Mouse (Mus musculus): ENCODE measurements around the gene Cdk8. TPM values are rescaled to one million over a fixed set of nuclear protein-coding genes. Genes with fewer than 3 reads are reported as not detected.

Cdk8 gene
- polyA plus RNA-seq, 1 experiment, result 34.5 TPM

DNA sequence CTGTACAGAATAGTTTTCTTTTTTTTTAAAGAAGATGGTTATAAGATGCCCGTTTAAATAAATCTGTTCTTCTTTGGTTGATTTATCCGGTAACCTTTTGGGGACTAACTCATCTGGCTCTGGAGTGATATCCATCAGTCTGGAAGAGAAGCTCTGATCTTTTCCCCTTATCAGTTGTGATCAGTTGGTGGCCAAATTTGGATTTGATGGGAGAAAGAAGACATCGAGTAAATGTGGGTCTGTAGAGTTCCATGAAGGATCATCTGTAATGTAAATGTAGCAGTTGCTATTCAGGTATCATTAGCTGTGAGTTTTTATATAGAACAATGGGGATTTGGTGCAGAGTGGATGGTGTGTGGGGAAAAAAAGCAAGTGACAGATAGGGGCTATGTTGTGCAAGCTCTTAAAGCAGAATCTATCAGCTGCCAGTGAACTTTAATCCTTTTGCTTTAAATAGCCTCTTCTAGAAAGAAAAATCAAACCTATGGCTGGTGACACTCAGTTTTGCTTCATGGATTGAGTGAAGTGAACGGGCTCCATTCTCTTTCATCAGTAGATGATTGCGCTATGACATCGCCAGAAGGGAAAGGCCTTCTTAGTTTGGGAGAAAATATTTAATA is 1.1 kb downstream of the Cdk8 start:
- peak overlapping the region; percentile 81 for H3K4me3 ChIP-seq (ENCODE audit: insufficient read depth, low read depth, low read length)
- no peaks in the 10 kb centered on the region for H3K27me3 ChIP-seq (replicated peaks; ENCODE audit: control insufficient read depth, insufficient read depth, low read length)
- TF ChIP-seq CTCF (conservative IDR thresholded peaks at IDR 0.05; ENCODE audit: insufficient read depth, insufficient read length, low read depth, low read length) (no peak), POLR2A (IDR thresholded peaks at IDR 0.05; ENCODE audit: low read depth, low read length) (no peak)
- no peak for DNase-seq
- peaks cover 18% of the 10 kb centered on the region for H3K4me1 ChIP-seq (ENCODE audit: control insufficient read depth, insufficient read depth, low read length)
- WGBS, result 18% methylated on average over 6 of the region's 6 CpGs
- peak overlapping the region; percentile 88 for H3K27ac ChIP-seq (ENCODE audit: insufficient read depth, low read depth, low read length)
- H3K36me3 ChIP-seq (ENCODE audit: control insufficient read depth, insufficient read depth, low read length), result no peaks in the 10 kb centered on the region

DNA sequence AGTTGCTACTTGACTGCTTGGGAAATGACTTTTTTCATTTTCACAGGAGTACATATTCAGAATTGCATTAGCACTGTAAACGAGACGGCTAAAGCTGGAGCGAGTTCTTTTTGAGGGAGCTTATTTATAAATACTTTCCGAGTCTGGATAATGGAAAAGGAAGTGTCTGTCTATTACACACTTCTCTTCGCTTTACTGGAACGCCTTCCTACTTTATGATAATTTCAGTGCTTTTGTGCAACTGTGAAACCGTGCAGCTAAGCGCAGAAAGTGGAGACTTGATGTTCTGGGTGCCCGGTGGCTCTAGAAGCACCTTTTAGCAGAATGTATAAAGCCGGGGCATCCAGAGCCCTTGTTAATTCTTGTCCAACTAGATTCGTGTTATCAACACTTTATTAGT is 1.8 kb downstream of the Cdk8 start:
- Histone ChIP-seq H3K27ac (ENCODE audit: insufficient read depth, low read depth, low read length) (no peak overlapping the region), H3K4me3 (ENCODE audit: insufficient read depth, low read depth, low read length) (peak overlapping the region; percentile 29), H3K36me3 (ENCODE audit: control insufficient read depth, insufficient read depth, low read length) (no peaks in the 10 kb centered on the region), H3K27me3 (replicated peaks; ENCODE audit: control insufficient read depth, insufficient read depth, low read length) (no peaks in the 10 kb centered on the region), H3K4me1 (ENCODE audit: control insufficient read depth, insufficient read depth, low read length) (peaks cover 23% of the 10 kb centered on the region)
- WGBS, result 19% methylated on average over 11 of the region's 11 CpGs
- TF ChIP-seq CTCF (conservative IDR thresholded peaks at IDR 0.05; ENCODE audit: insufficient read depth, insufficient read length, low read depth, low read length) (no peak), POLR2A (IDR thresholded peaks at IDR 0.05; ENCODE audit: low read depth, low read length) (no peak)
- DNase-seq, result no peak

DNA sequence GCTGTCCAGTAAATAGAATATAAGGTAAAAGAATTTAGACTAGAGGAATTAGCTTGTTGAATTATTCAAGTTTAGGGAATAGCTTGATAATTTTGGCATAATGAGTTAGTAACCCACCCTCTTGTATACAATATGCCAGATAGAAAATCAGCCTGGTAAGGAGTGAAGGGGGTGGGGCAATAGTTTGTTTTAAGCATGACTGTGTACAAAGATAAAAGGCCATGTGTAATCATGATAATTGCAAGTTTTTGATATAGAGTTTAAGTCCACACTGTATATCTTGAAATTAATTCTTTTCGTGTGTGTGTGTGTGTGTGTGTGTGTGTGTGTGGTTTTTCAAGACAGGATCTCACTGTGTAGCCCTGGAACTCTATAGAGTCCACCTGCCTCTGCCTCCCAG is 3.3 kb downstream of the Cdk8 start:
- peaks cover 31% of the 10 kb centered on the region for H3K4me1 ChIP-seq (ENCODE audit: control insufficient read depth, insufficient read depth, low read length)

DNA sequence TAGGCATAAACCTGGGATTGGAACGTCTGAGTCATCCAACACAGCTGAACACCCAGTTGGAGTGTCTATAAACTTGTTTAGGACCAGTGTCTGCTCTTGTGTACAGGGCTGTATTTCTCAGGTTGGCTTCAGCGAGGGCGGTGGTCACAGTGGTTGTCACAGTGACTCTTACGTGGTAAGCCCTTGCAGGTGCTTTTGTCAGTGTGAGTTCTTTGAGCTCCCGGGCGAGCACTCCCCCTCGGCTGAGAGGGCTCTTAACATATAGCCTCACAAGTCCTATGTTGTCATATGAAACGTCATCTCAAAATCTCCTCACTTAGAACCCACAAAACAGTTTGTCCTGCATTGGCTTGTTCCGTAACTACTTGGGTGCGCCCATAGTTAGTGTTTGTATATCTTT is 7.2 kb downstream of the Cdk8 start:
- 73% methylated on average over 10 of the region's 10 CpGs for WGBS
- peaks cover 54% of the 10 kb centered on the region for H3K4me1 ChIP-seq (ENCODE audit: control insufficient read depth, insufficient read depth, low read length)
- H3K27me3 ChIP-seq (replicated peaks; ENCODE audit: control insufficient read depth, insufficient read depth, low read length), result no peaks in the 10 kb centered on the region

More for the DNA sequence above, 3.3 kb downstream of the Cdk8 start:
- 72% methylated on average over 1 of the region's 1 CpGs for WGBS
- TF ChIP-seq POLR2A (IDR thresholded peaks at IDR 0.05; ENCODE audit: low read depth, low read length), result no peak
- TF ChIP-seq CTCF (conservative IDR thresholded peaks at IDR 0.05; ENCODE audit: insufficient read depth, insufficient read length, low read depth, low read length), result no peak
- no peak overlapping the region for H3K4me3 ChIP-seq (ENCODE audit: insufficient read depth, low read depth, low read length)
- H3K36me3 ChIP-seq (ENCODE audit: control insufficient read depth, insufficient read depth, low read length), result no peaks in the 10 kb centered on the region
- no peaks in the 10 kb centered on the region for H3K27me3 ChIP-seq (replicated peaks; ENCODE audit: control insufficient read depth, insufficient read depth, low read length)
- H3K27ac ChIP-seq (ENCODE audit: insufficient read depth, low read depth, low read length), result no peak overlapping the region
- DNase-seq, result no peak

DNA sequence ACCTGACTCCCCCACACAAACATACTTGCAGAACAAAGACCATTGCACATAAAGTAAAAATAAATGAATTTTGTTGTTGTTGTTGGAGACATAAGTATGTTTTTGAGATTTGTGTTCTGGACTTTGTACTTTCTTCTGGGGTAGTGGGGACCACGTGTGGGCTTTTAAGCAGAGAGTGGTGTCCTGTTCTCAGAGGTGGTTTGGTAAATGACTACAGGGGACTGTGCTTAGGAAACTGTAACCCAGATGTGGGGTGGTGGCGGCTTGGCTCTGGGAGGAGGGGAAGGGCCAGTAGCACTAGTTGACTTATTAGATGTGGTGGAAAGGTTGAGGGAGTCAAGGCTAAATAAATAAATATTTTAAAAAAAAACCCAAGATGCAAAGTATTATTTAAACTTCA is 9.7 kb downstream of the Cdk8 start:
- Histone ChIP-seq H3K27ac (ENCODE audit: insufficient read depth, low read depth, low read length) (peak overlapping the region; percentile 77), H3K27me3 (replicated peaks; ENCODE audit: control insufficient read depth, insufficient read depth, low read length) (no peaks in the 10 kb centered on the region), H3K36me3 (ENCODE audit: control insufficient read depth, insufficient read depth, low read length) (no peaks in the 10 kb centered on the region), H3K4me3 (ENCODE audit: insufficient read depth, low read depth, low read length) (no peak overlapping the region), H3K4me1 (ENCODE audit: control insufficient read depth, insufficient read depth, low read length) (peaks cover 52% of the 10 kb centered on the region)
- WGBS, result 44% methylated on average over 2 of the region's 2 CpGs
- peak; percentile 59 for DNase-seq
- TF ChIP-seq POLR2A (IDR thresholded peaks at IDR 0.05; ENCODE audit: low read depth, low read length), result no peak

More for the DNA sequence above, 7.2 kb downstream of the Cdk8 start:
- TF ChIP-seq POLR2A (IDR thresholded peaks at IDR 0.05; ENCODE audit: low read depth, low read length), result no peak
- TF ChIP-seq CTCF (conservative IDR thresholded peaks at IDR 0.05; ENCODE audit: insufficient read depth, insufficient read length, low read depth, low read length), result no peak
- DNase-seq, result no peak
- Histone ChIP-seq H3K36me3 (ENCODE audit: control insufficient read depth, insufficient read depth, low read length) (no peaks in the 10 kb centered on the region), H3K27ac (ENCODE audit: insufficient read depth, low read depth, low read length) (no peak overlapping the region), H3K4me3 (ENCODE audit: insufficient read depth, low read depth, low read length) (no peak overlapping the region)

DNA sequence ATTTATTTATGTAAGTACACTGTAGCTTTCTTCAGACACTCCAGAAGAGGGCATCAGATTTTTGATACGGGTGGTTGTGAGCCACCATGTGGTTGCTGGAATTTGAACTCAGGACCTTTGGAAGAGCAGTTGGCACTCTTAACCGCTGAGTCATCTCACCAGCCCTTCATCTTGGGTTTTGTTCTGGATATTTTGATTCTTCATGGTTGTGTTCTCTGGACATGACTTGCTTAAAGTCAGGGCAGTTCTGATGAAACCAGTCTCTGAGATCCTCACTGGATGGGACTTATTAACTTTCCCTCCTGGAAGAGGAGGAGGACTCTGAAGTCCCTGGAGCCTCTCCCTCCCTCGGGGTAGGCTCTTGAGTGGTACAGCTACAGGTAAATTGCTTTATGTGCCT is 10.2 kb downstream of the Cdk8 start:
- Histone ChIP-seq H3K27ac (ENCODE audit: insufficient read depth, low read depth, low read length) (no peak overlapping the region), H3K27me3 (replicated peaks; ENCODE audit: control insufficient read depth, insufficient read depth, low read length) (no peaks in the 10 kb centered on the region), H3K36me3 (ENCODE audit: control insufficient read depth, insufficient read depth, low read length) (no peaks in the 10 kb centered on the region), H3K4me3 (ENCODE audit: insufficient read depth, low read depth, low read length) (no peak overlapping the region), H3K4me1 (ENCODE audit: control insufficient read depth, insufficient read depth, low read length) (peaks cover 47% of the 10 kb centered on the region)
- peak; percentile 75 for DNase-seq
- WGBS, result 52% methylated on average over 3 of the region's 3 CpGs
- TF ChIP-seq CTCF (conservative IDR thresholded peaks at IDR 0.05; ENCODE audit: insufficient read depth, insufficient read length, low read depth, low read length) (no peak), POLR2A (IDR thresholded peaks at IDR 0.05; ENCODE audit: low read depth, low read length) (no peak)

DNA sequence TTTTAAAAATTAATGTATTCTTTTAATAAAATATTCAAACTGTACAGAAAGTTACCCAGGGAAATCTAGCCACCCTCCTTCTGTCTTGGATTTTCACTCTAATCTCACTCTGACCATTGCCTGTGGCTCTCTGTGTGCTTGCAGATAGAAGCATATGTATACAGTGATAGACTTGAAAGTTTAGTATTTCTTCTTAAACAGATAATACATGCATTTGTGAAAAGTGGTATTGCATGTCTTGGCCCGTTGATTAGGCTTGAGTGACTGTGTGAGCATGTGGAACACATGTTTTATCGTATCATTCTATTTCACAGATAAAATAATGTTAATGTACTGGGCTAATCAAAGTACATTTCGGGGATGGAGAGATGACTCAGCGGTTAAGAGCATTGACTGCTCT is 14.2 kb downstream of the Cdk8 start:
- Histone ChIP-seq H3K4me1 (ENCODE audit: control insufficient read depth, insufficient read depth, low read length) (peaks cover 30% of the 10 kb centered on the region), H3K27me3 (replicated peaks; ENCODE audit: control insufficient read depth, insufficient read depth, low read length) (no peaks in the 10 kb centered on the region), H3K27ac (ENCODE audit: insufficient read depth, low read depth, low read length) (no peak overlapping the region), H3K36me3 (ENCODE audit: control insufficient read depth, insufficient read depth, low read length) (no peaks in the 10 kb centered on the region), H3K4me3 (ENCODE audit: insufficient read depth, low read depth, low read length) (no peak overlapping the region)
- no peak for DNase-seq
- TF ChIP-seq CTCF (conservative IDR thresholded peaks at IDR 0.05; ENCODE audit: insufficient read depth, insufficient read length, low read depth, low read length), result no peak
- WGBS, result 94% methylated on average over 4 of the region's 4 CpGs

All from kidney, adult 2 months (tissue).